Mouse (Mus musculus) WW6 (cell line): Measurements from ENCODE around the gene Thsd4.
"Not testable (repeated sequence)": the region's sequence is repeated elsewhere in the genome, so short reads cannot be mapped to it uniquely, and the experiment has no call there.

Source experiments
- DNase-seq: peaks from one replicate; pipeline ENCODE4 v3.0.0-alpha.2; 2013; ENCODE audit warnings: low read depth, low spot score

Gene Thsd4

GRCm38 (mm10) chr9:60308182-60308581 is 213.7 kb downstream of the Thsd4 start:
- no peak for DNase-seq

- DNase-seq, result no peak
These were observed 214.4 kb downstream of the Thsd4 start for GRCm38 (mm10) chr9:60307469-60307868.

DNA sequence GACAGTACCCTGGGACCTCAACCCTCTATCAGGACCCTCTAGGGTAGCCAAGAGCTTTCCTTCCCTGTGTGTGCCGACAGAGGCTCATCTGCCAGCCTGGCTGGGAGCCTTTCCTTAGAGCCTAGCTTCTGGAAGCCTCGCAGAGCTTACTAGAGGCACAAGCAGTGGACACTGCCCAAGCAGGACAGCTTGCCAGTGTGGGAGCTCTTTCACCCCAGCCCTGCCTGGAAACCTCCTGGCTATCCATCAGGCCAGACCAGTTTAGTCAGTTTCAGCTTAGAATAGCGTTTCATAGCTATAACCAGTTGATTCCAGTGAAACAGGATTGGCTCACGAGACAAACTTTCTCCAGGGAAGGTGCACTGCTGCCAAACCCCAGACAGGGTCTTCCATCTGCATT is 215.6 kb downstream of the Thsd4 start:
- no peak for DNase-seq

DNA sequence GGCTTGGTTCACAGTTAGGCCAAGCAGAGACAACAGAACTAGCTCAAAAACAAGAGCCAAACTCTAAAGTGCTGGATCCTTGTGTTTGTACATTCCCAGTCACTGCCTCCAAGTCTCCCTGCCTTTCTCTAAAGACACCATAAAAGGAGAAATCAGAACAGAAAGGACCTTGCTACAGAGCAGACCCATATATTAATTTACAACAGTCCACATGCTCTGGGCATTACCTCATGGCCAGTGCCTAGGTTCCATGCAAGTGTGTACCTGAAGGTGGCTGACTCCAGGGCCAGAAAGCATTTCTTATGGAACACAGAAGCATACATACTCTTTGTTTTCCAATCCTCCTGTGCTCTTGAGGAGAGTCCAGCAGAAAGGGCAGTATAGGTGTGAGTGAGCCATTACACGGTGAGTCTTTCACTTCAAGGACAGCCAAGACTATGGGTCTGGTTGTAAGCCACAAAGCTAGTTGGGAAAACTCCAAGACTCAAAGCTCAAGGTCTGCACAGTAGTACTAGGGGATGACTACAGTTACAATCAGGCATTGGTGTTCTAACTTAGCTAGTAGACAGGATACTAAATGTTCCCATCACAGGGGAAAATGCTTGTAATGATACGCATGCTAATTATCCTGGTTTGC is 216.5 kb downstream of the Thsd4 start:
- DNase-seq, result no peak

DNA sequence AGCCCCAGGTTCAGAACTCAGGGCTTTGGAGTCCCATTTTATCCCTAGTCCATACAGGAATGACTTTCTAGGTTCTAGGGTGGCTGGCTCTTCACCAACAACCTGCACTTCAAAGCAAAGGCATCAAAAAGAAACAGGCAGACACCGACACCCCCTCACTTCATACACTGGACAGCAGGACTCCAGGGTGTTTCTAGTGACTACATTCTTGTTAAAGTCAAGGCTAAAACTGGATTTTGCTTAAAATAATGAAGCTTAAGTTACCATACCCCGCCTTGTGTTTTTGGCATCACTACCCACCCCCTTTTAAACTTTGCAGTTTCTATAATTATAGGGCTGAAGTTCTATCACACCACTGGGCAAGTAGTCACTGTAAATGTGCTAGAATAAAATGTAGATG is 225.6 kb downstream of the Thsd4 start:
- no peak for DNase-seq

- DNase-seq, result no peak
These were observed 226.6 kb downstream of the Thsd4 start for GRCm38 (mm10) chr9:60295199-60295598.

DNA sequence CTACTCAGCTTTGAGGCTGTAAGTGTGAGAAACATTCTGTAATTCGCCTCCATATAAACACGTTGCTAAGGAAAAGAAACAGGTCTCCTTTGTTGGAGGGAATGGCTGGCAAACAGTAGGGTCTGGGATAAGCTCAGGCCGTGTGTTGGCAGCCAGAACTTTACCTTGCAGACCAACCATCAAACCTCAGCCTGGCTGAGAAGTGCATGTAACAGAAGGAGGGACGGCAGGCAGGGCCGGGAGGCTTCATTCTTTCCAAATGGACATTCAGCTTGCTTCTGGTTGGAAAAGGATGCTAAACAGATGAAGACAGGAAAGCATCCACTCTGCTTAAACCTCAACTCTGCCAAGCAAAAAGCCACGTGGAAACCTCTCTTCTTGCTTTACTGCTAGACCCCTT is 228.7 kb downstream of the Thsd4 start:
- no peak for DNase-seq

DNA sequence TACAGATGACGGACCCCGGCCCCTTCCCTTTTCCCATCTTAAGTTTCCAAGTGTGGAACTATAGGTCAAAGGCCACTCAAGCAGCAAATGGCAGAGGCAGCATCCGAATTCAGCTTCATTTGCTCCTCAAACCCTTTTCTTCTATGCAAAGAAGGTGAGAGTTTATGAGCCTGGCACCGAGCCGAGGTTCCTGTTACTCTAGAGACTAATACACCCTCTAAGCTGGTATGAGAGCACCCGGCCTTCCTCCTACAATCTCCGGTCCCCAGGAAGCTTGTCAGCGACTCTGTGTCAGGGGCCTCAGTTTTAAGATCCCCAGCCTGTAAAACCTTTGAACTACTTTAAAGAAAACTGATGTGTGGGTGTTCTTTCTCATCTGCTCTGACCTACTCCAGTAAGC is 231.1 kb downstream of the Thsd4 start:
- no peak for DNase-seq

DNA sequence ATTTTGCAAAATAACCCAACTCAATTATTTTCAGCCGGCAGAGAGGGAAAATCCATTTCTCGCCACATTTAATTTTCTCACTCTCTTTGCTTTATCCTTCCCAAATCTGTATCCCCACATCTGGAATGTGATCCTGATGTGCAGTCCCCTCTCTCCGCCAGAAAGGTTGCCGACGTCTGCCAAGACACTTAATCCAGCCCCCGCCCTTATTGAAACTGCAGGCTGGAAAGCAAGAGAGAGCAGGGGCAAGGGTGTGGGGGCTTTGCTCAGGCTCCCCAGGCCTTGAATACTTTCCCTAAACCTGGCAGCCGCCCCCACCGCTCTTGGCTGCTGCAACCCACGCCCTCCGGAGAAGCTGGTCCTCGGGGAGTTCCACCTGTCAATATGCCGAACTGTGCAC is 233.1 kb downstream of the Thsd4 start:
- no peak for DNase-seq

DNA sequence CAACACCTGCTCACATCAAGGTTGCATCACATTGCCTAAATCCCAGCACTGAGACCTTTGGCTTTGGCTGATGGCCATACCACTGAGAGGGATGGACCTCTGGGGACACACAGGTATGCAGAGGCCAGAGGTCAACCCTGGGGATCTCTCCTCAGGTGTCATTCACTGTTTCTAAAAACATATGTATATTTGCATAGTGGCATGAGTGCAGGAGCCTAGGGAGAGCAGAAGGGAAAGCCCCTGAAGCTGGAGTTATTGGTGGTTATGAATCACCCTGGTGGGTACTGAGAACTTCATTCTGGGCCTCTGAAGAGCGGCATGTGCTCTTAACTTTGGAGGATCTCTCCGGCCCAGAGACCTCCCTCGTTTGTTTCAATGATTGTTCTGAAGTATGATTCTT is 235.5 kb downstream of the Thsd4 start:
- no peak for DNase-seq

DNA sequence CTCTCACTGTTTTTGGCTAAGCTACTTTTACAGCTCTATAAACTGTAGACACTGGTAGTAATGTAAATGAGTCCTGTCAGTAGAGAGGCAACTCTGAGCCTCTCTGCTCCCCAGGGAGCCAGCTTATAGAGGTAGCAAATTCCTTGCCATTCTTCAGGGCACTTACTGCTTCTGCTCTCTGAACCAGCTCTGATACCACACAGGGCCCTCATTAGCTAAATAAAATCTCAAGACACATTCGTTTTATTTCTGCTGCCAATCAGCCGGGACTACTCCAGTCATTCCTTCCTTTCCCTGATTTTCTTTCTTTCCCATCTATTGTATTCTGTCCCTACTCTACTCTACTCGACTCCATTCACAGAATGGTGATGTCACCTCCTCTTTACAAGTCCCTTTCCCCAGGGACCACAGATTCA is 236.8 kb downstream of the Thsd4 start:
- DNase-seq, result no peak

GRCm38 (mm10) chr9:60284318-60284717 is 237.5 kb downstream of the Thsd4 start:
- DNase-seq, result no peak

- no peak for DNase-seq
These were observed 238.3 kb downstream of the Thsd4 start for GRCm38 (mm10) chr9:60283546-60283945.

GRCm38 (mm10) chr9:60281281-60281680 is 240.6 kb downstream of the Thsd4 start:
- no peak for DNase-seq

- DNase-seq, result no peak
These were observed 241.1 kb downstream of the Thsd4 start for GRCm38 (mm10) chr9:60280786-60281185.

GRCm38 (mm10) chr9:60279556-60279955 is 242.3 kb downstream of the Thsd4 start:
- DNase-seq, result no peak

GRCm38 (mm10) chr9:60276351-60276750 is 245.5 kb downstream of the Thsd4 start:
- DNase-seq, result no peak

- DNase-seq, result no peak
These were observed 246.3 kb downstream of the Thsd4 start for GRCm38 (mm10) chr9:60275410-60276159.

DNA sequence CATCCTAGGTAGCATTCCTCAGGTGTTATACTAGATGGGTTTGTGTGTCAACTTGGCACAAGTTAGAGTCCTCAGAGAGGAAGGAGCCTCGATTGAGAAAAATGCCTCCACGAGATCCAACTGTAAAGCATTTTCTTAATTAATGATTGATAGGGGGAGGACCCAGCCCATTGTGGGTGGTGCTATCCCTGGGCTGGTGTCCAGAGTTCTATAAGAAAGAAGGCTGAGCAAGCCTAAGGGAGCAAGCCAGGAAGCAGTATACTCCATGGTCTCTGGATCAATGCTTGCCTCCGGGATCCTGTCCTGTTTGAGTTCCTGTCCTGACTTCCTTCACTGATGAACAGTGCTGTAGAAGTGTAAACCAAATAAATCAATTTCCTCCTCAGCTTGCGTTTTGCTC is 247.3 kb downstream of the Thsd4 start:
- no peak for DNase-seq

GRCm38 (mm10) chr9:60272345-60272744 is 249.5 kb downstream of the Thsd4 start:
- DNase-seq, result not testable (repeated sequence)

- DNase-seq, result no peak
These were observed 249.9 kb downstream of the Thsd4 start for GRCm38 (mm10) chr9:60271940-60272339.

GRCm38 (mm10) chr9:60269807-60270206 is 252.0 kb downstream of the Thsd4 start:
- no peak for DNase-seq

DNA sequence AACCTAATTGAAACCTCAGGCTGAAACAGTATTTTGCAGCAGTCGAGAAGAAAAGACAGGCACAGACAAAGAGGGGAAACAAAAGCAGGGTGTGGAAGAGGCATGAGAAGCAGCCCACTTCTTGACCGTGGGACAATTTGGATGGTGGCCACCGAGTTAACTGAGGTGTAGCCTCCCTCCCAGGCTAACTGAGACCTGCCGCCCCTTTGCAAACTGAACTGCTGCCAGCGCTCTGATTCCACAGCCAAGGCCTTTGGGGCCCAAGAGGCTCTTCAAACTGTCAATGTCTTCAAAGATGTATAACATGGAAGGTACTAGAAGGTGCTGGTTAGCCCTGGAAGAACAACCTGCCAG is 254.6 kb downstream of the Thsd4 start:
- DNase-seq, result no peak
